Mouse (Mus musculus) liver, embryonic 11.5 days (tissue): Measurements from ENCODE around the gene 1700013F07Rik. TPM values are rescaled to one million over a fixed set of nuclear protein-coding genes. Genes with fewer than 3 reads are reported as not detected.

Source experiments
- ATAC-seq: fragments of 200-750 bp; cut with Nextera tagmentation; replicated peaks from 2 replicates; pipeline ENCODE4 v1.8.0; 2017; ENCODE audit warnings: moderate number of reproducible peaks, mild to moderate bottlenecking, moderate TSS enrichment, moderate library complexity; ENCODE audit not compliant: low FRiP score
- DNase-seq: peaks from one replicate; pipeline ENCODE4 v3.0.0-alpha.2; 2017; ENCODE audit warnings: low spot score
- H3K27ac ChIP-seq: fragments of 300-500 bp; sonication (generic); 2 replicates; pipeline ENCODE4 v1.5.1; 2014; ENCODE audit warnings: mild to moderate bottlenecking, low read depth, low read length, control low read depth
- H3K27me3 ChIP-seq: fragments of 300-500 bp; sonication (generic); replicated peaks from 2 replicates; pipeline ENCODE4 v1.6.1; 2014; ENCODE audit warnings: low read length, mixed read lengths; ENCODE audit not compliant: control insufficient read depth, insufficient read depth
- H3K36me3 ChIP-seq: fragments of 300-500 bp; sonication (generic); 2 replicates; pipeline ENCODE4 v1.6.1; 2014; ENCODE audit warnings: mild to moderate bottlenecking, low read length, moderate library complexity, mixed read lengths; ENCODE audit not compliant: control insufficient read depth, insufficient read depth
- H3K4me1 ChIP-seq: fragments of 300-500 bp; sonication (generic); replicated peaks from 2 replicates; pipeline ENCODE4 v1.6.1; 2014; ENCODE audit warnings: low read length, mixed read lengths; ENCODE audit not compliant: control insufficient read depth, insufficient read depth
- H3K4me2 ChIP-seq: fragments of 300-500 bp; sonication (generic); 2 replicates; pipeline ENCODE4 v1.6.1; 2014; ENCODE audit warnings: mild to moderate bottlenecking, control low read depth, moderate library complexity
- H3K4me3 ChIP-seq: fragments of 300-500 bp; sonication (generic); 2 replicates; pipeline ENCODE4 v1.5.1; 2014; ENCODE audit warnings: low read depth, low read length, control low read depth
- H3K9ac ChIP-seq: fragments of 300-500 bp; sonication (generic); 2 replicates; pipeline ENCODE4 v1.6.1; 2014; ENCODE audit warnings: low read depth, low read length, control low read depth
- H3K9me3 ChIP-seq: fragments of 300-500 bp; sonication (generic); 2 replicates; pipeline ENCODE4 v1.6.1; 2016; ENCODE audit warnings: low read length, inconsistent platforms, mixed read lengths; ENCODE audit not compliant: control insufficient read depth
- WGBS: fragments of 180-500 bp; shearing (Covaris S2); extraction: QIAGEN DNeasy Blood & Tissue Kit; methylation state at CpG from one replicate; pipeline ENCODE4 v1.1.7; 2014; 5-methylcytosine and 5-hydroxymethylcytosine counted together
- microRNA-seq: library from miRNA; unstranded; fragments of <30 nt; microRNA quantifications from one replicate; pipeline ENCODE4, GENCODE M21; 2017; ENCODE audit warnings: borderline number of aligned reads
- polyA plus RNA-seq: library from polyadenylated mRNA; unstranded; fragments of >200 nt; fragmentation: Nextera tagmentation; extraction: Ambion mirVana; gene quantifications from 2 replicates; pipeline ENCODE4 v1.2.1, GENCODE M21; 2014

1700013F07Rik gene
- polyA plus RNA-seq, 1 experiment from 2014 or later: not detected

DNA sequence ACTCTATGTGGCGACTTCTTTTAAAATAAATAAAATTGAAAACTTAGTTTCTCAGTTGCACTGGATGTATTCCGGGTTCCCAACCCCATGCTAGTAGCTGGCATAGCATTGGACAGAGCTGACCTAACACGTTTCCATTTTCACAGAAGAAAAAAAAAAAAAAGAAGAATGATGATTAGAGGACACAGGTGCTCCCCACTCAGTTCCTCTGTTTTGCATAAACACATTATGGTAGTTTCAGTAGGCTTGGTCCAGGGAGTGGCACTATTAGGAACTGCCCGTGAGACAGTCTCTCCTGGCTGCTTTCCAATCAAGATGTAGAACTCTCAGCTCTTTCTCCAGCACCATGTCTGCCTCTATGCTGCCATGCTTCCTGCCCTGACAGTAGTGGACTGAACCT, 50.6 kb downstream of the 1700013F07Rik start:
- WGBS: 77% methylated on average over 4 of the region's 4 CpGs
- Histone ChIP-seq H3K36me3 (no peaks in the 10 kb centered on the region), H3K4me1 (no peaks in the 10 kb centered on the region), H3K9ac (no peak overlapping the region), H3K9me3 (no peaks in the 10 kb centered on the region), H3K27ac (no peak overlapping the region), H3K4me3 (no peak overlapping the region), H3K4me2 (no peak overlapping the region), H3K27me3 (no peaks in the 10 kb centered on the region)
- DNase-seq (no peak), ATAC-seq (no peak)

DNA sequence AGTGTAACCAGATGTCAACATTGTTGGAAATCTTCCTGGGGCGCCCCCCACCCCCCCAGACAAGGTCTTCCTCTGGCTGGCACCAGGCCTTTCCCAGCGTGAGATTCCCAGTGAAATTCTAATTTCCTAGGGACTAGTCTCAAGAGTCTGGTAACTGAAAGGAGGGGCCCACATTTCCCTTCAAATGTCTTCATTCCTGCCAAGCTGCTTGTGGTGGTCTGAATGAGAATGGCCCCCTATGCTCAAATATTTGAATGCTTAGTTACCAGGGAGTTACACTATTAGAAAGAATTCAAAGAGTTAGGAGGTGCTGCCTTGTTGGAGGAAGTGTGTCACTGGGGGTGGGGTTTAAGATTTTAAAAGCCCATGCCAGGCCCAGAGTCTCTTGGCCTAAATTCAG, 54.5 kb downstream of the 1700013F07Rik start:
- 54% methylated on average over 2 of the region's 2 CpGs for WGBS
- H3K4me3 ChIP-seq: no peak overlapping the region
- no peaks in the 10 kb centered on the region for H3K27me3 ChIP-seq
- no peaks in the 10 kb centered on the region for H3K4me1 ChIP-seq
- no peak overlapping the region for H3K9ac ChIP-seq
- H3K36me3 ChIP-seq: no peaks in the 10 kb centered on the region
- DNase-seq (no peak), ATAC-seq (no peak)
- no peaks in the 10 kb centered on the region for H3K9me3 ChIP-seq
- no peak overlapping the region for H3K4me2 ChIP-seq
- no peak overlapping the region for H3K27ac ChIP-seq

DNA sequence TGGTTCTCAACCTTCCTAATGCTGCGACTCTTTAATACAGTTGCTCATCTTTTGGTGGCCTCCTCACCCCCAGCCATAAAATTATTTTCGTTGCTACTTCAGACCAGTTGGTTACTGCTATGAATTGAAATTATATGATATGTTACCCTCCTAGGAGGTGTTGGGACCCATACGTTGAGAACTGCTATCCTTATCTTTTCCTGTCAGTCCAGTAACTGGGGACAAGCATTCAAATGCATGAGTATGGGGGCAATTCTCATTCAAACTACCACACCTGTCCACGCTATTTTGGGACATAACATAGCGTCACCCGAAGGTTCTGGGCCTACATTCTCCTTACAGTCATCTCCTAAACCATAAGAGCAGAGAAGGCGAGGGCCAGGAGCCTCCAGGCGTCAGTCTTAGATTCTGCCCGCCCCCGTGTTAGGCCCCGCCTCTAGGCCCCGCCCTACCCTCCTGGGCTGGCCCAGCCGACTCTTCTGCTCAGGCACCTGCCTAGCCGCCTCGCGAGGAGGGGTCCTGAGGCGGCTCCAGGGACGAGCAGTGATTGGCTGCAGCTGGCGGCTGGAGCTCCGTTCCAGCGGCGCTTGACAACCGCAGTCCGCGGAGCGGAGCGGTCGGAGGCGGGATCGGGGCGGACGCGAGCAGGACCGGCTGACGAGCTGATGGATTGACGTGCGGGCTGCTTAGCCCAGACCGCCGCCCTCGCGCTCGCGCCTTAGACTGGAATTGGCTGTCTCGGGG, 57.0 kb downstream of the 1700013F07Rik start, which contains the start of gene Wdr47:
Wdr47 (plus strand) TSS at position 494 of the 744 bp plus-strand sequence.
- WGBS: 3% methylated on average over 44 of the region's 44 CpGs
- H3K9me3 ChIP-seq: no peaks in the 10 kb centered on the region
- H3K36me3 ChIP-seq: no peaks in the 10 kb centered on the region
- peak within 1 kb of the TSS; percentile 69; the same call in 1 of the 2 replicates for H3K27ac ChIP-seq
- H3K4me1 ChIP-seq: no peaks in the 10 kb centered on the region
- peak within 1 kb of the TSS; percentile 91 for H3K4me3 ChIP-seq
- peak within 1 kb of the TSS; percentile 94 for H3K4me2 ChIP-seq
- ATAC-seq: peak; percentile 100
- no peaks in the 10 kb centered on the region for H3K27me3 ChIP-seq
- peak within 1 kb of the TSS; percentile 73 for H3K9ac ChIP-seq
- peak; percentile 95 for DNase-seq

DNA sequence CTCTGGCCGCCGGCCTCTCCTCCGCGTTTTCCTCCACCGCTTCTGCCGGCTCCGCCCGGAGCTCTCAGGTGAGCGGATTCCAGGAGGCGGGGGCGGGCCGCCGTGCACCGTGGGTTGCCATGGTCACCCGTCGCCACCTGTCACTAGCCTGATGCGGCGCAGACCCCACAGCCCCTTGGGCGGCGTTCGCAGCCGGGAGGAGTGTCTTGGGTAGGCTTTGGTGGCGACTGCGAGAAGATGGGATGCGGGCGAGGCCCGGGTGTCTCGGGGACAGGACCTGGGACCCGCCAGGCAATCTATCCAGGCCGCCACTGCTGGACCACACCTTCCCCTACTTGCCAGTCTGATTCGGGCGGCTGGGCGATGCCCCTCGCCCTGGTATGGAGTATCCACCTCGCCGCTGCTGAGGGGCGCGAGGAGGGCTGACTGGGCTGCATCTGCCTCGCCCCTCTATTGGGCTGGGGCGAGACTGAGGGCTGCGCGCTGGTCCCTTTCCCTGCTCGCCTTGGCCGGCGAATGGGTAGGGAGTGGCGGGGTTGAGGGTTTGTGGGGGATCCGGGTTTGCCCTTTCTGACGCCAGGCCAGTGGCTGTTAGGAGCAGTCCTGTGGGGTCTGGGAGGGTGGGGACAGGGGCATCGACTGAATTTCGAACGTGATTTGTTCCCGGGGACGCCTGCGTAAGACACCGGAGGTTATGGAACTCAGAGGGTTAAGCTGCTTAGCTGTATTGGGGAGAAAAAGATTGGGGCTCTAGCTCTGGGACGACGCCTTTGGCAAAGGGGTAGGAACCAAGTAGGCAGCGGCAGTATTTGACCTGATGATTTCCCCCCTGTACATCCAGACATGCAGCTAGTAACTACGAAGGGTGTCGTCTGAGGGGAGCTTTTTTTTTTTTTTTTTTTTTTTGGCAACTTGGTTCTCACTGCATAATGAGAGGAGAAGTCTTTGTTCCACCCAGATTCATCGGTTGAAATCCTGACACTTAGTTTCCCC, 57.9 kb downstream of the 1700013F07Rik start:
- peak overlapping the region; percentile 94 for H3K4me2 ChIP-seq
- peak overlapping the region; percentile 69; the same call in 1 of the 2 replicates for H3K27ac ChIP-seq
- H3K27me3 ChIP-seq: no peaks in the 10 kb centered on the region
- peak overlapping the region; percentile 91 for H3K4me3 ChIP-seq
- no peaks in the 10 kb centered on the region for H3K9me3 ChIP-seq
- no peaks in the 10 kb centered on the region for H3K4me1 ChIP-seq
- no peak for DNase-seq
- no peak for ATAC-seq
- under 1% methylated on average over 61 of the region's 61 CpGs for WGBS
- H3K36me3 ChIP-seq: no peaks in the 10 kb centered on the region
- peak overlapping the region; percentile 73 for H3K9ac ChIP-seq

Small RNAs within 50 kb of the gene (microRNA-seq; reads per million reads assigned to microRNA genes)
- gene Gm22860: not detected

Other genes with a start within 250 kb of the 1700013F07Rik start
- 0.47 and 1.2 TPM in 2 replicates for gene Mybphl, start 169.2 kb upstream of the 1700013F07Rik start, polyA plus RNA-seq
- gene Psrc1, start 150.3 kb upstream of the 1700013F07Rik start, polyA plus RNA-seq: 33.2 and 34.0 TPM in 2 replicates
- 2.4 and 2.5 TPM in 2 replicates for gene Celsr2, start 118.6 kb upstream of the 1700013F07Rik start, polyA plus RNA-seq
- gene Sars, start 88.9 kb upstream of the 1700013F07Rik start, polyA plus RNA-seq: 194 and 199 TPM in 2 replicates
- 0.10 and 0.23 TPM in 2 replicates for gene 5330417C22Rik, start 2.4 kb downstream of the 1700013F07Rik start, polyA plus RNA-seq
- 23.0 and 27.7 TPM in 2 replicates for gene Tmem167b, start 28.3 kb downstream of the 1700013F07Rik start, polyA plus RNA-seq
- gene Taf13, start 37.5 kb downstream of the 1700013F07Rik start, polyA plus RNA-seq: 21.7 and 23.2 TPM in 2 replicates
- 3.8 and 4.5 TPM in 2 replicates for gene Wdr47, start 57.1 kb downstream of the 1700013F07Rik start, polyA plus RNA-seq
- 65.4 and 69.9 TPM in 2 replicates for gene Clcc1, start 119.8 kb downstream of the 1700013F07Rik start, polyA plus RNA-seq
- 41.8 and 46.2 TPM in 2 replicates for gene Gpsm2, start 188.2 kb downstream of the 1700013F07Rik start, polyA plus RNA-seq
- 0.44 and 0.45 TPM in 2 replicates for gene Aknad1, start 205.5 kb downstream of the 1700013F07Rik start, polyA plus RNA-seq